In the genomic region with DNA sequence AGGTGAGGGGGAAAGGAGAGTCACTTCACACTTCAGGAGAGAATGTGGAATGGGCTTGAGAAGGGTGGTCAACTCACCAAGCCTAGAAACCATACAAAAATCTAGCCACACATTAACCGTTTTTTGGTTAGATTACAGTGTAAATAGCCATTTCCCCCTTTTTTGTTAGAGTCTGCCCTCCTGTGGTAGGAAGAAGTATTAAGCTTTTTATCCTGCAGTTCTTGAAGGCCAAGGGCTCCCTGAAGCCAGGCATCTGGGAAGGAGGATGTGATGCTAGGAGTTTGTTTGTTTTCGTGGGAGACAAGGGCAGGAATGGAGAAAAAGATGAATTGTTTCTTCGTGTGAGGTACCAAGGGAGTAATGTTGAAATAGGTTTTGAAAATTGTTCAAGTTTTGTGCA, we compare ENCODE assay signal across 10 mouse cellular contexts.
DNase-seq lines count a peak whose midpoint lies in the region; ATAC-seq lines count a peak whose summit lies in the region.
"Had no signal": no experiment of that assay in that cellular context is flagged by ENCODE, and none has a peak within 500 bp of the region (broad histone marks: within the 10 kb centered on the region; RNA-seq: fewer than 3 reads in every experiment).

No protein-coding gene starts in this region.

- intact Hi-C loops in gastrocnemius, postnatal 36 days (cut with DNase I), result no loop called here

- peak; percentile 51 for DNase-seq in hindbrain, embryonic 14.5 days (ENCODE audit: low spot score)
- DNase-seq in midbrain, embryonic 14.5 days, result peak; percentile 62
- DNase-seq in R1 (ENCODE audit: low read depth, low spot score), result peak; percentile 49
- peak; percentile 32 for DNase-seq in naive thymus-derived CD4-positive, alpha-beta T cell, adult 2 months (ENCODE audit: low read depth)
- no peak for DNase-seq in gastrocnemius, postnatal 36 days
- DNase-seq in adrenal gland, postnatal 25 days, result no peak
- DNase-seq: thymus, adult 2 months had no signal

- H3K9ac ChIP-seq in hindbrain, embryonic 14.5 days, result no peak overlapping the region
- H3K9ac ChIP-seq in hindbrain, embryonic 12.5 days, result no peak overlapping the region
- no peak overlapping the region for H3K9ac ChIP-seq in midbrain, embryonic 14.5 days (replicated peaks; ENCODE audit: low read length)
- no peak overlapping the region for H3K9ac ChIP-seq in midbrain, embryonic 13.5 days (replicated peaks)
- H3K9ac ChIP-seq: limb, embryonic 12.5 days had no signal

- H3K27me3 ChIP-seq in hindbrain, embryonic 14.5 days (ENCODE audit: control insufficient read depth, insufficient read depth, low read length), result no peaks in the 10 kb centered on the region
- H3K27me3 ChIP-seq in hindbrain, embryonic 12.5 days, result no peaks in the 10 kb centered on the region
- no peaks in the 10 kb centered on the region for H3K27me3 ChIP-seq in midbrain, embryonic 14.5 days (ENCODE audit: control insufficient read depth, insufficient read depth, low read length)
- no peaks in the 10 kb centered on the region for H3K27me3 ChIP-seq in midbrain, embryonic 13.5 days
- H3K27me3 ChIP-seq: limb, embryonic 12.5 days had no signal

- no peaks in the 10 kb centered on the region for H3K36me3 ChIP-seq in hindbrain, embryonic 14.5 days (replicated peaks; ENCODE audit: control insufficient read depth, insufficient read depth)
- no peaks in the 10 kb centered on the region for H3K36me3 ChIP-seq in hindbrain, embryonic 12.5 days
- H3K36me3 ChIP-seq in midbrain, embryonic 14.5 days (ENCODE audit: control insufficient read depth, insufficient read depth, low read length), result no peaks in the 10 kb centered on the region
- no peaks in the 10 kb centered on the region for H3K36me3 ChIP-seq in midbrain, embryonic 13.5 days
- H3K36me3 ChIP-seq: limb, embryonic 12.5 days had no signal

- no peaks in the 10 kb centered on the region for H3K4me1 ChIP-seq in hindbrain, embryonic 14.5 days (replicated peaks; ENCODE audit: control insufficient read depth, insufficient read depth, low read length)
- H3K4me1 ChIP-seq in hindbrain, embryonic 12.5 days, result no peaks in the 10 kb centered on the region
- H3K4me1 ChIP-seq in midbrain, embryonic 14.5 days (ENCODE audit: control insufficient read depth, insufficient read depth, low read length), result no peaks in the 10 kb centered on the region
- no peaks in the 10 kb centered on the region for H3K4me1 ChIP-seq in midbrain, embryonic 13.5 days (replicated peaks)
- H3K4me1 ChIP-seq: limb, embryonic 12.5 days had no signal

- no peak overlapping the region for H3K27ac ChIP-seq in hindbrain, embryonic 14.5 days
- H3K27ac ChIP-seq in hindbrain, embryonic 12.5 days, result no peak overlapping the region
- H3K27ac ChIP-seq in midbrain, embryonic 14.5 days (replicated peaks; ENCODE audit: low read depth, low read length), result no peak overlapping the region
- no peak overlapping the region for H3K27ac ChIP-seq in midbrain, embryonic 13.5 days
- H3K27ac ChIP-seq: limb, embryonic 12.5 days had no signal

- H3K4me2 ChIP-seq in hindbrain, embryonic 14.5 days (replicated peaks), result no peak overlapping the region
- H3K4me2 ChIP-seq in hindbrain, embryonic 12.5 days (replicated peaks), result no peak overlapping the region
- no peak overlapping the region for H3K4me2 ChIP-seq in midbrain, embryonic 14.5 days (ENCODE audit: low read length)
- no peak overlapping the region for H3K4me2 ChIP-seq in midbrain, embryonic 13.5 days (replicated peaks)
- H3K4me2 ChIP-seq: limb, embryonic 12.5 days had no signal

- no peak overlapping the region for H3K4me3 ChIP-seq in hindbrain, embryonic 14.5 days (replicated peaks; ENCODE audit: low read length)
- H3K4me3 ChIP-seq in hindbrain, embryonic 12.5 days, result no peak overlapping the region
- no peak overlapping the region for H3K4me3 ChIP-seq in midbrain, embryonic 14.5 days (replicated peaks; ENCODE audit: low read depth, low read length)
- H3K4me3 ChIP-seq in midbrain, embryonic 13.5 days (replicated peaks), result no peak overlapping the region
- H3K4me3 ChIP-seq: limb, embryonic 12.5 days had no signal

- H3K9me3 ChIP-seq in hindbrain, embryonic 14.5 days (ENCODE audit: control insufficient read depth, low read length), result no peaks in the 10 kb centered on the region
- H3K9me3 ChIP-seq in hindbrain, embryonic 12.5 days (replicated peaks), result no peaks in the 10 kb centered on the region
- no peaks in the 10 kb centered on the region for H3K9me3 ChIP-seq in midbrain, embryonic 14.5 days (ENCODE audit: control insufficient read depth, low read length)
- no peaks in the 10 kb centered on the region for H3K9me3 ChIP-seq in midbrain, embryonic 13.5 days
- H3K9me3 ChIP-seq: limb, embryonic 12.5 days had no signal

- no peak for ATAC-seq in hindbrain, embryonic 14.5 days (ENCODE audit: low FRiP score)
- ATAC-seq in hindbrain, embryonic 12.5 days (ENCODE audit: low FRiP score), result no peak
- ATAC-seq in midbrain, embryonic 14.5 days (ENCODE audit: low FRiP score, low TSS enrichment), result no peak
- ATAC-seq in midbrain, embryonic 13.5 days, result no peak

- whole genome bisulfite sequencing in hindbrain, embryonic 14.5 days, result 41% methylated on average over 3 of the region's 3 CpGs
- WGBS in hindbrain, embryonic 12.5 days, result 39% methylated on average over 3 of the region's 3 CpGs
- WGBS in midbrain, embryonic 14.5 days, result 36% methylated on average over 3 of the region's 3 CpGs
- 35% methylated on average over 3 of the region's 3 CpGs for WGBS in midbrain, embryonic 13.5 days

Comparison
In these comparisons a context has a peak if more than half of its experiments do, and no peak if none do; other contexts are left out.
1. DNase-seq: peak in hindbrain, embryonic 14.5 days (single experiment), midbrain, embryonic 14.5 days (single experiment), R1 (single experiment) and naive thymus-derived CD4-positive, alpha-beta T cell, adult 2 months (single experiment); none in gastrocnemius, postnatal 36 days (0 of 2) and adrenal gland, postnatal 25 days (single experiment).